Mouse (Mus musculus): Measurements from ENCODE around the gene Gm28051. TPM values are rescaled to one million over a fixed set of nuclear protein-coding genes. Genes with fewer than 3 reads are reported as not detected.

The Gm28051 gene
- not detected for total RNA-seq (2023)

DNA sequence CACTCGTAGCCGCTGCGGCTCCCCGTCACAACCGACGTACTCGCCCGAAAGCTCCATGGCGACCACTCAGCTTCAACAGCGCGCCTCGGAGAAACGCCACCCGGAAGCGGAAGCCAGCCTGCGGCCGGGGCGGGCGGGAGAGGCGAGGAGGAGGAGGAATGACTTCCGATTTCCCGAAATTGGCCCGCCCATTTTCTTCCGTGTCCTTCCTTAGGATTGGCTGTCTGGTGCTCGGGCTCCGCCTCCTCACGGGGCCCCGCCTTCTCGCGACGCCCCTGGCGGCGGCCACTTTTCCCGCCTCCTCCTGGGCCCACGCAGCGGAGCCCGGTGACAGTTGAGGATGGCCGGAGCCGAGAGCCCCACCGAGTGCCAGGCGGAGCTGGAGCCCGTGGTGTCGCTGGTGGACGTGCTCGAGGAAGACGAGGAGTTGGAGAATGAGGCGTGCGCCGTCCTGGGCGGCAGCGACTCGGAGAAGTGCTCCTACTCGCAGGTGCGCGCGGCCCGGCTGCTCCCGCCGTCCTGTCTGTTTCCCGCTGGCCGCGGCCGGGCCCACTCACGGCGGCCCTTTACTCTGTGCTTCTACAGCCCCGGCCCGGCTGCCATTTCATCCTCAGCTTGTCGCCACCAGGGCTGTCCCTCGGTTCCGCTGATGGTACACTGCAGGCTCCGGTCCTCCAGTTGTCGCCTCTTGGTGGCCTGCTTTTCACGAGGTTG, at the start of gene Gm28051, which contains the start of the genes Gon7 and Ubr7:
Gene Gm28051, minus strand, starts transcription at position 77 of the 714 bp plus-strand sequence.
Gene Gon7, minus strand, starts transcription at position 115 of the 714 bp plus-strand sequence.
Gene Ubr7, plus strand, starts transcription at position 279 of the 714 bp plus-strand sequence.

GRCm38 (mm10) chr12:102758403-102758756, 815 bp upstream of the Gm28051 start, which contains the start of gene Gm20604:
TSS of gene Gm20604 (minus strand) at chr12:102758672.

DNA sequence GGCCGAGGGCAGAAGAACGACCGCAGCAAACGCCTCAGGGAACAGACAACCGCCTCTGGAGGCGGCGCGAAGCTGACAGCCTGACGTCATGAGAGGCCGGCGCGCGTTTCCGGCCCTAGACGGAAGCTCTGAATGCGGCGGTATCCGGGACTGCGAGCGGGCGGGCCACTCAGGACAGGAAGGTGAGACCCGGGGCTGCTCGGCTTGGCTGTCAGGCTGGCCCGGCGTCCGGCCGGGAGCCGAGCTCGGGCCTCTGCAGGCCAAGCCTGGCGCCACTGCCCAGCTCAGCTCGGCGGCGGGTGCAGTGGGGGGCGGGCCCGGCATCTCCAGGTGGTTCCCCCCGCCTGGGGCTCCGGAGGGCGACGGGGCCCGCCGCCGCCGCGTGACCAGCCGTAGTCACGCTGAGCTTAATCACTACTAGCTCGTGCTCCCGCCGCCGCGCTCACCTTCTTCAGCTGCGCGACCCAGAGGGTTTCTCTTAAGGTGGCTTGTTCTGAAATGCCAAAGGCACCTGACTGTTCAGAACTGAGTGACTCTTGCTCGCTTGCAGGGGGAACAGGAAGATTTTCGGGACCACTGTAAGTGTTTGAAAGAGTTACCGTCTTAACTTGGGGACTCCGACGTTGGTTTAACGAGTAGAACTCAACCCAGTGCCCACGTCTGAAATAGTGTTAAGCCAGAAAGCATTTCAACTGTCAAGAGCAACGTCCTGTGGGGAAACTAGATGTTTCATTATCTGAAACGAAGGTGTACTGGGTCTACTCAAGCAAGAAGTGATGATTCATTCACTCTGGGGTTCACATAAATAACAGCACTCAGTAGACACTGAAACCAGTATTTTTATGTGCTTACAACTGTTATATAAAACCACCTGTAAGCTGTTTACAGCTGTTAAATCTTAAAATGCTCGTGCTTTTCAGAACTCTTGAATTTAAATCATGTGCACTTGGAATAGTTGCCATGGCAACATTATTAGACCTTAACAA, 13.7 kb downstream of the Gm28051 start, which contains the start of the genes Moap1 and Tmem251:
Gene Moap1, minus strand, starts transcription at position 73 of the 986 bp plus-strand sequence.
Gene Tmem251, plus strand, starts transcription at position 174 of the 986 bp plus-strand sequence.

GRCm38 (mm10) chr12:102704457-102705198, 52.9 kb downstream of the Gm28051 start, which contains the start of gene Itpk1:
TSS of gene Itpk1 (minus strand) at chr12:102704930.

Other genes with a start within 250 kb of the Gm28051 start
- gene Chga, start 202.8 kb downstream of the Gm28051 start, total RNA-seq (2023) = not detected
- 49.7 TPM for gene Itpk1, start 52.8 kb downstream of the Gm28051 start, total RNA-seq (2023)
- 11.9 TPM for gene Moap1, start 14.1 kb downstream of the Gm28051 start, total RNA-seq (2023)
- gene Tmem251, start 14.0 kb downstream of the Gm28051 start, total RNA-seq (2023) = 16.1 TPM
- gene Gon7, start within 50 bp of the Gm28051 start, total RNA-seq (2023) = 21.9 TPM
- 20.4 TPM for gene Ubr7, start 202 bp upstream of the Gm28051 start, total RNA-seq (2023)
- 4.4 TPM for gene Gm20604, start 907 bp upstream of the Gm28051 start, total RNA-seq (2023)
- 59.6 TPM for gene Btbd7, start 120.7 kb upstream of the Gm28051 start, total RNA-seq (2023)
- not detected for gene Cox8c, start 141.6 kb upstream of the Gm28051 start, total RNA-seq (2023)
- gene Unc79, start 191.1 kb upstream of the Gm28051 start, total RNA-seq (2023) = not detected

Data from CD4-positive naive resting alpha-beta T cell, adult 76 days (primary cell).